Mouse (Mus musculus): Measurements from ENCODE around the gene Glg1.

The Glg1 gene

GRCm38 (mm10) chr8:111130756-111131155, 128.3 kb downstream of the Glg1 start:
- no peak for DNase-seq

GRCm38 (mm10) chr8:111119481-111119880, 139.5 kb downstream of the Glg1 start:
- DNase-seq = no peak

- DNase-seq = no peak
Observed at GRCm38 (mm10) chr8:111114891-111115290, 144.1 kb downstream of the Glg1 start.

All from embryo, embryonic 11 days (tissue).